Mouse (Mus musculus) large intestine, adult 2 months (tissue): ENCODE data around the gene P4hb. TPM values are rescaled to one million over a fixed set of nuclear protein-coding genes. Genes with fewer than 3 reads are reported as not detected.
"Not testable (repeated sequence)": the region's sequence is repeated elsewhere in the genome, so short reads cannot be mapped to it uniquely, and the experiment has no call there.

Experiments
- DNase-seq: peaks from one replicate; pipeline ENCODE4 v3.0.0-alpha.2; 2012; ENCODE audit warnings: low read depth, low spot score
- WGBS: fragments of 180-500 bp; shearing (Covaris S2); methylation state at CpG from one replicate; pipeline ENCODE4 v1.1.7; 2018; 5-methylcytosine and 5-hydroxymethylcytosine counted together
- polyA plus RNA-seq: library from polyadenylated mRNA; depleted of rRNA; stranded (reverse); fragments of >200 nt; gene quantifications from 2 replicates; pipeline ENCODE4 v1.2.3, GENCODE M21; 2012; rRNA removed

The P4hb gene
- polyA plus RNA-seq, 1 experiment, result 496 TPM

GRCm38 (mm10) chr11:120518027-120518426, 55.0 kb downstream of the P4hb start:
- no peak for DNase-seq
- 17% methylated on average over 6 of the region's 6 CpGs for WGBS

- 92% methylated on average over 4 of the region's 4 CpGs for WGBS
Observed at GRCm38 (mm10) chr11:120517147-120517546, 55.9 kb downstream of the P4hb start.

GRCm38 (mm10) chr11:120515611-120516010, 57.4 kb downstream of the P4hb start:
- DNase-seq, result no peak
- 15% methylated on average over 17 of the region's 17 CpGs for WGBS

More at GRCm38 (mm10) chr11:120517147-120517546, 55.9 kb downstream of the P4hb start:
- no peak for DNase-seq

GRCm38 (mm10) chr11:120514262-120514661, 58.8 kb downstream of the P4hb start:
- DNase-seq, result not testable (repeated sequence)
- 83% methylated on average over 2 of the region's 2 CpGs for WGBS

- 22% methylated on average over 6 of the region's 6 CpGs for WGBS
- no peak for DNase-seq
Observed at GRCm38 (mm10) chr11:120512790-120513453, 60.1 kb downstream of the P4hb start.

GRCm38 (mm10) chr11:120510375-120511030, 62.5 kb downstream of the P4hb start:
- no peak for DNase-seq
- 5% methylated on average over 16 of the region's 16 CpGs for WGBS

Other genes starting within 250 kb of the P4hb start
- 1,539 and 1,751 TPM in 2 replicates for gene Actg1, start 224.7 kb downstream of the P4hb start, polyA plus RNA-seq
- not detected in 2 replicates for gene Fscn2, start 211.7 kb downstream of the P4hb start, polyA plus RNA-seq
- gene Faap100, start 194.5 kb downstream of the P4hb start, polyA plus RNA-seq, result 33.5 and 34.5 TPM in 2 replicates
- gene Nploc4, start 135.5 kb downstream of the P4hb start, polyA plus RNA-seq, result 42.4 and 50.9 TPM in 2 replicates
- 0.85 and 1.1 TPM in 2 replicates for gene Tspan10, start 130.6 kb downstream of the P4hb start, polyA plus RNA-seq
- gene Pde6g, start 119.8 kb downstream of the P4hb start, polyA plus RNA-seq, result 0.30 and 0.89 TPM in 2 replicates
- 18.2 and 19.6 TPM in 2 replicates for gene Oxld1, start 115.2 kb downstream of the P4hb start, polyA plus RNA-seq
- 12.3 and 15.1 TPM in 2 replicates for gene Ccdc137, start 115.1 kb downstream of the P4hb start, polyA plus RNA-seq
- gene Arl16, start 105.6 kb downstream of the P4hb start, polyA plus RNA-seq, result 16.8 and 18.8 TPM in 2 replicates
- 139 and 148 TPM in 2 replicates for gene Mrpl12, start 88.6 kb downstream of the P4hb start, polyA plus RNA-seq
- gene Slc25a10, start 81.4 kb downstream of the P4hb start, polyA plus RNA-seq, result 287 and 345 TPM in 2 replicates
- gene Gcgr, start 42.6 kb downstream of the P4hb start, polyA plus RNA-seq, result 0.90 and 1.1 TPM in 2 replicates
- gene Mcrip1, start 23.5 kb downstream of the P4hb start, polyA plus RNA-seq, result 36.6 and 46.6 TPM in 2 replicates
- gene Ppp1r27, start 22.1 kb downstream of the P4hb start, polyA plus RNA-seq, result 0.22 TPM in 1 of 2 replicates, not detected in the other
- 745 and 760 TPM in 2 replicates for gene Arhgdia, start 8.4 kb upstream of the P4hb start, polyA plus RNA-seq
- 45.9 and 54.0 TPM in 2 replicates for gene Alyref, start 25.1 kb upstream of the P4hb start, polyA plus RNA-seq
- 84.8 and 85.4 TPM in 2 replicates for gene Anapc11, start 25.2 kb upstream of the P4hb start, polyA plus RNA-seq
- gene Npb, start 35.2 kb upstream of the P4hb start, polyA plus RNA-seq, result 0.63 and 1.0 TPM in 2 replicates
- gene Pcyt2, start 44.7 kb upstream of the P4hb start, polyA plus RNA-seq, result 397 and 622 TPM in 2 replicates
- 117 and 124 TPM in 2 replicates for gene Sirt7, start 52.0 kb upstream of the P4hb start, polyA plus RNA-seq
- 28.4 and 30.8 TPM in 2 replicates for gene Mafg, start 60.3 kb upstream of the P4hb start, polyA plus RNA-seq
- 16.4 and 16.7 TPM in 2 replicates for gene Pycr1, start 70.5 kb upstream of the P4hb start, polyA plus RNA-seq
- gene Myadml2, start 74.9 kb upstream of the P4hb start, polyA plus RNA-seq, result 0.53 and 0.56 TPM in 2 replicates
- 0.45 and 0.79 TPM in 2 replicates for gene Notum, start 87.9 kb upstream of the P4hb start, polyA plus RNA-seq
- gene Aspscr1, start 99.7 kb upstream of the P4hb start, polyA plus RNA-seq, result 74.9 and 88.8 TPM in 2 replicates
- 94.1 and 101 TPM in 2 replicates for gene Cenpx, start 140.5 kb upstream of the P4hb start, polyA plus RNA-seq
- 21.3 and 34.5 TPM in 2 replicates for gene Lrrc45, start 140.7 kb upstream of the P4hb start, polyA plus RNA-seq
- 8.5 and 10.1 TPM in 2 replicates for gene Rac3, start 148.2 kb upstream of the P4hb start, polyA plus RNA-seq
- 63.8 and 66.5 TPM in 2 replicates for gene Dcxr, start 154.0 kb upstream of the P4hb start, polyA plus RNA-seq
- gene Cbr2, start 158.9 kb upstream of the P4hb start, polyA plus RNA-seq, result 4.4 and 6.9 TPM in 2 replicates
- 1.9 and 2.1 TPM in 2 replicates for gene Hmga1b, start 189.5 kb upstream of the P4hb start, polyA plus RNA-seq
- gene Rfng, start 211.0 kb upstream of the P4hb start, polyA plus RNA-seq, result 60.4 and 73.4 TPM in 2 replicates
- gene Gps1, start 211.0 kb upstream of the P4hb start, polyA plus RNA-seq, result 124 and 130 TPM in 2 replicates
- gene Dus1l, start 223.2 kb upstream of the P4hb start, polyA plus RNA-seq, result 41.7 and 42.1 TPM in 2 replicates